In the genomic region with DNA sequence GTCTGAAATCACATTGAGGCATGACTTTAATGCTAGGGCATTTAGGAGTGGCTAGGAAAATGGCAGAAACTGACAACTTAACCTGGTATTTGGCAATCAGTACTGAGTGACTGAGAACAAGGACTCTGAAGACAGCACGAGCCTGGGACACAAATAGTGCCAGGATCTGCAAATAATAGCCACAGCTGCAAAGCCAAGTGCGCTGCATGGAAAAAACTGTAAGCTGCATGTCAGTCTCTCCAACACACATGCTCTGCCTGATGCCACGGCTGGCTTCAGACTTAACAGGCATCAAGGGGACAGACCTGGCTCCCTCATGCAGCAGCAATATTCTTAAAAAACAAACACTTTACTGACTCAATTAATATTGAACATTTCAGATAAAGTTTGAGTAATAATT, we compare ENCODE assay signal across 29 mouse cellular contexts.
DNase-seq lines count a peak whose midpoint lies in the region; ATAC-seq lines count a peak whose summit lies in the region.
"Had no signal": no experiment of that assay in that cellular context is flagged by ENCODE, and none has a peak within 500 bp of the region (broad histone marks: within the 10 kb centered on the region; RNA-seq: fewer than 3 reads in every experiment).

No protein-coding gene starts in this region.

- no peaks in the 10 kb centered on the region for H3K36me3 ChIP-seq in embryonic facial prominence, embryonic 14.5 days (ENCODE audit: control insufficient read depth, insufficient read depth, low read length)
- no peaks in the 10 kb centered on the region for H3K36me3 ChIP-seq in embryonic facial prominence, embryonic 10.5 days (replicated peaks)
- H3K36me3 ChIP-seq in forebrain, embryonic 15.5 days = no peaks in the 10 kb centered on the region
- no peaks in the 10 kb centered on the region for H3K36me3 ChIP-seq in forebrain, embryonic 11.5 days (ENCODE audit: control insufficient read depth, insufficient read depth, low read length)
- H3K36me3 ChIP-seq in forebrain, embryonic 16.5 days (ENCODE audit: control insufficient read depth, insufficient read depth) = no peaks in the 10 kb centered on the region
- H3K36me3 ChIP-seq: embryonic facial prominence, embryonic 12.5 days; G1E; hindbrain, embryonic 13.5 days had no signal

- H3K4me1 ChIP-seq in embryonic facial prominence, embryonic 14.5 days (ENCODE audit: control insufficient read depth, insufficient read depth, low read length) = no peaks in the 10 kb centered on the region
- H3K4me1 ChIP-seq in embryonic facial prominence, embryonic 10.5 days = no peaks in the 10 kb centered on the region
- no peaks in the 10 kb centered on the region for H3K4me1 ChIP-seq in forebrain, embryonic 15.5 days
- no peaks in the 10 kb centered on the region for H3K4me1 ChIP-seq in forebrain, embryonic 11.5 days (replicated peaks; ENCODE audit: control insufficient read depth, insufficient read depth, low read length)
- H3K4me1 ChIP-seq in forebrain, embryonic 16.5 days (replicated peaks; ENCODE audit: control insufficient read depth, insufficient read depth, low read length) = no peaks in the 10 kb centered on the region
- H3K4me1 ChIP-seq: embryonic facial prominence, embryonic 12.5 days; hindbrain, embryonic 13.5 days had no signal

- no peak for ATAC-seq in embryonic facial prominence, embryonic 14.5 days (ENCODE audit: low read depth)
- ATAC-seq in forebrain, embryonic 15.5 days (replicated peaks) = peak; percentile 55; the same call in 1 of the 2 replicates
- no peak for ATAC-seq in forebrain, embryonic 11.5 days (replicated peaks; ENCODE audit: low FRiP score)
- ATAC-seq in forebrain, embryonic 16.5 days = peak; percentile 67
- ATAC-seq: hindbrain, embryonic 16.5 days; inflammation-experienced regulatory T-cells, adult 6 months; intestine, embryonic 16.5 days; Patski had no signal

- intact Hi-C loops in left cerebral cortex, postnatal 4 days (cut with DNase I) = no loop called here
- intact Hi-C loops in left cerebral cortex, postnatal 25 days (cut with DNase I) = no loop called here

- no peaks in the 10 kb centered on the region for H3K27me3 ChIP-seq in embryonic facial prominence, embryonic 14.5 days (replicated peaks; ENCODE audit: control insufficient read depth, insufficient read depth, low read length)
- H3K27me3 ChIP-seq in embryonic facial prominence, embryonic 10.5 days (replicated peaks; ENCODE audit: low read depth, poor library complexity, severe bottlenecking) = no peaks in the 10 kb centered on the region
- no peaks in the 10 kb centered on the region for H3K27me3 ChIP-seq in forebrain, embryonic 15.5 days
- no peaks in the 10 kb centered on the region for H3K27me3 ChIP-seq in forebrain, embryonic 11.5 days (ENCODE audit: control insufficient read depth, insufficient read depth, low read length)
- H3K27me3 ChIP-seq in forebrain, embryonic 16.5 days (replicated peaks; ENCODE audit: control insufficient read depth, insufficient read depth, low read length) = no peaks in the 10 kb centered on the region
- H3K27me3 ChIP-seq: CH12.LX; embryonic facial prominence, embryonic 12.5 days; hindbrain, embryonic 13.5 days; Patski had no signal

- H3K27ac ChIP-seq in embryonic facial prominence, embryonic 14.5 days (replicated peaks; ENCODE audit: low read depth, low read length) = no peak overlapping the region
- no peak overlapping the region for H3K27ac ChIP-seq in embryonic facial prominence, embryonic 10.5 days (replicated peaks)
- no peak overlapping the region for H3K27ac ChIP-seq in forebrain, embryonic 15.5 days (replicated peaks)
- H3K27ac ChIP-seq in forebrain, embryonic 11.5 days (ENCODE audit: low read depth, low read length) = no peak overlapping the region
- no peak overlapping the region for H3K27ac ChIP-seq in forebrain, embryonic 16.5 days (ENCODE audit: low read length)
- H3K27ac ChIP-seq: embryonic facial prominence, embryonic 12.5 days; gastrocnemius, adult 2 months; heart, adult 2 months; hindbrain, embryonic 13.5 days had no signal

- no peak overlapping the region for H3K4me3 ChIP-seq in embryonic facial prominence, embryonic 14.5 days (ENCODE audit: low read depth, low read length)
- H3K4me3 ChIP-seq in embryonic facial prominence, embryonic 10.5 days = no peak overlapping the region
- no peak overlapping the region for H3K4me3 ChIP-seq in forebrain, embryonic 15.5 days
- no peak overlapping the region for H3K4me3 ChIP-seq in forebrain, embryonic 11.5 days (ENCODE audit: low read depth, low read length)
- no peak overlapping the region for H3K4me3 ChIP-seq in forebrain, embryonic 16.5 days (replicated peaks; ENCODE audit: low read length)
- H3K4me3 ChIP-seq: embryonic facial prominence, embryonic 12.5 days; erythroblast, embryonic 14.5 days; gastrocnemius, adult 2 months; heart, adult 2 months; hindbrain, embryonic 13.5 days had no signal

- no peaks in the 10 kb centered on the region for H3K9me3 ChIP-seq in embryonic facial prominence, embryonic 14.5 days (ENCODE audit: control insufficient read depth, low read length)
- no peaks in the 10 kb centered on the region for H3K9me3 ChIP-seq in embryonic facial prominence, embryonic 10.5 days
- no peaks in the 10 kb centered on the region for H3K9me3 ChIP-seq in forebrain, embryonic 15.5 days
- H3K9me3 ChIP-seq in forebrain, embryonic 11.5 days (ENCODE audit: control insufficient read depth, low read length) = no peaks in the 10 kb centered on the region
- H3K9me3 ChIP-seq in forebrain, embryonic 16.5 days (ENCODE audit: control insufficient read depth, low read length) = no peaks in the 10 kb centered on the region
- H3K9me3 ChIP-seq: embryonic facial prominence, embryonic 12.5 days; G1E; hindbrain, embryonic 13.5 days had no signal

- no peak overlapping the region for H3K9ac ChIP-seq in embryonic facial prominence, embryonic 14.5 days (ENCODE audit: low read depth, low read length)
- no peak overlapping the region for H3K9ac ChIP-seq in forebrain, embryonic 15.5 days (replicated peaks)
- no peak overlapping the region for H3K9ac ChIP-seq in forebrain, embryonic 11.5 days (ENCODE audit: low read length)
- H3K9ac ChIP-seq in forebrain, embryonic 16.5 days (replicated peaks; ENCODE audit: low read depth, low read length) = no peak overlapping the region
- H3K9ac ChIP-seq: embryonic facial prominence, embryonic 12.5 days; hindbrain, embryonic 13.5 days had no signal

- H3K4me2 ChIP-seq in embryonic facial prominence, embryonic 14.5 days (ENCODE audit: low read depth, low read length) = no peak overlapping the region
- no peak overlapping the region for H3K4me2 ChIP-seq in forebrain, embryonic 15.5 days (replicated peaks)
- no peak overlapping the region for H3K4me2 ChIP-seq in forebrain, embryonic 11.5 days (ENCODE audit: low read depth, low read length, severe bottlenecking)
- no peak overlapping the region for H3K4me2 ChIP-seq in forebrain, embryonic 16.5 days (ENCODE audit: low read length)
- H3K4me2 ChIP-seq: embryonic facial prominence, embryonic 12.5 days; heart, embryonic 11.5 days; hindbrain, embryonic 13.5 days had no signal

- 58% methylated on average over 3 of the region's 3 CpGs for WGBS in embryonic facial prominence, embryonic 14.5 days
- 77% methylated on average over 3 of the region's 3 CpGs for WGBS in embryonic facial prominence, embryonic 10.5 days
- WGBS in forebrain, embryonic 15.5 days = 39% methylated on average over 3 of the region's 3 CpGs
- WGBS in forebrain, embryonic 11.5 days = 78% methylated on average over 3 of the region's 3 CpGs
- 45% methylated on average over 3 of the region's 3 CpGs for WGBS in forebrain, embryonic 16.5 days

- DNase-seq in embryonic facial prominence, embryonic 14.5 days (ENCODE audit: low spot score) = peak; percentile 58
- no peak for DNase-seq in embryonic facial prominence, embryonic 10.5 days (ENCODE audit: low spot score)
- no peak for DNase-seq in forebrain, embryonic 11.5 days (ENCODE audit: low spot score)
- DNase-seq in left cerebral cortex, postnatal 4 days = peak; percentile 31
- no peak for DNase-seq in left cerebral cortex, postnatal 25 days (ENCODE audit: low spot score in 2 of 2)
- no peak for DNase-seq in gastrocnemius, postnatal 25 days
- DNase-seq: adrenal gland, postnatal 10 days; adrenal gland, postnatal 36 days; B cell, adult 2 months; cerebellum, adult 11 months; cerebellum, adult 2 months; cerebellum, adult 9-11 months; gastrocnemius, adult 2 months; gastrocnemius, postnatal 14 days; heart, adult 2 months; kidney, adult 18-20 months; kidney, adult 9 months had no signal

Comparison
In these comparisons a context has a peak if more than half of its experiments do, and no peak if none do; other contexts are left out.
1. ATAC-seq: peak in forebrain, embryonic 15.5 days (single experiment) and forebrain, embryonic 16.5 days (single experiment); none in embryonic facial prominence, embryonic 14.5 days (single experiment) and forebrain, embryonic 11.5 days (single experiment).
2. DNase-seq: peak in embryonic facial prominence, embryonic 14.5 days (single experiment) and left cerebral cortex, postnatal 4 days (single experiment); none in embryonic facial prominence, embryonic 10.5 days (single experiment), forebrain, embryonic 11.5 days (single experiment), left cerebral cortex, postnatal 25 days (0 of 2) and gastrocnemius, postnatal 25 days (single experiment).